Mouse (Mus musculus) lung, postnatal 0 days (tissue): ENCODE measurements around the gene Ltbp4. TPM values are rescaled to one million over a fixed set of nuclear protein-coding genes. Genes with fewer than 3 reads are reported as not detected.

ENCODE experiments used
- ATAC-seq: fragments of 200-750 bp; cut with Nextera tagmentation; 2 replicates; pipeline ENCODE4 v1.8.0; 2017; ENCODE audit warnings: moderate library complexity
- DNase-seq: peaks from one replicate; pipeline ENCODE4 v3.0.0-alpha.2; 2016; ENCODE audit warnings: low spot score
- H3K27ac ChIP-seq: fragments of 300-500 bp; sonication (generic); 2 replicates; pipeline ENCODE4 v1.5.1; 2014; ENCODE audit warnings: antibody characterized with exemption, mild to moderate bottlenecking, low read length, mixed read lengths
- H3K27me3 ChIP-seq: fragments of 300-500 bp; sonication (generic); replicated peaks from 2 replicates; pipeline ENCODE4 v1.6.1; 2014; ENCODE audit warnings: low read length, mixed read lengths; ENCODE audit not compliant: insufficient read depth
- H3K36me3 ChIP-seq: fragments of 300-500 bp; sonication (generic); 2 replicates; pipeline ENCODE4 v1.6.1; 2014; ENCODE audit warnings: low read length, mixed read lengths; ENCODE audit not compliant: insufficient read depth
- H3K4me1 ChIP-seq: fragments of 300-500 bp; sonication (generic); 2 replicates; pipeline ENCODE4 v1.6.1; 2014; ENCODE audit warnings: antibody characterized with exemption, low read depth, low read length, mixed read lengths; ENCODE audit not compliant: insufficient read depth
- H3K4me2 ChIP-seq: fragments of 300-500 bp; sonication (generic); replicated peaks from 2 replicates; pipeline ENCODE4 v1.6.1; 2014; ENCODE audit warnings: low read depth, mild to moderate bottlenecking, low read length, moderate library complexity, mixed read lengths
- H3K4me3 ChIP-seq: fragments of 300-500 bp; sonication (generic); 2 replicates; pipeline ENCODE4 v1.5.1; 2014; ENCODE audit warnings: low read depth, low read length
- H3K9ac ChIP-seq: fragments of 300-500 bp; sonication (generic); replicated peaks from 2 replicates; pipeline ENCODE4 v1.6.1; 2014; ENCODE audit warnings: low read depth, mild to moderate bottlenecking
- H3K9me3 ChIP-seq: fragments of 300-500 bp; sonication (generic); 2 replicates; pipeline ENCODE4 v1.6.1; 2016; ENCODE audit warnings: low read length, mixed read lengths
- CTCF ChIP-seq: IDR thresholded peaks from 2 replicates; pipeline ENCODE4 v1.5.1; 2016; ENCODE audit warnings: antibody characterized with exemption, mild to moderate bottlenecking
- EP300 ChIP-seq: IDR thresholded peaks from 2 replicates; pipeline ENCODE4 v1.6.1; 2016; ENCODE audit warnings: antibody characterized with exemption, mild to moderate bottlenecking, control low read depth
- WGBS: fragments of 180-500 bp; shearing (Covaris S2); extraction: QIAGEN DNeasy Blood & Tissue Kit; methylation state at CpG from one replicate; pipeline ENCODE4 v1.1.7; 2014; 5-methylcytosine and 5-hydroxymethylcytosine counted together
- polyA plus RNA-seq: library from polyadenylated mRNA; unstranded; fragments of >200 nt; fragmentation: Nextera tagmentation; extraction: Ambion mirVana; gene quantifications from 2 replicates; pipeline ENCODE4 v1.2.1, GENCODE M21; 2015

Gene Ltbp4
- polyA plus RNA-seq, 1 experiment from 2014 or later: 103 TPM

DNA sequence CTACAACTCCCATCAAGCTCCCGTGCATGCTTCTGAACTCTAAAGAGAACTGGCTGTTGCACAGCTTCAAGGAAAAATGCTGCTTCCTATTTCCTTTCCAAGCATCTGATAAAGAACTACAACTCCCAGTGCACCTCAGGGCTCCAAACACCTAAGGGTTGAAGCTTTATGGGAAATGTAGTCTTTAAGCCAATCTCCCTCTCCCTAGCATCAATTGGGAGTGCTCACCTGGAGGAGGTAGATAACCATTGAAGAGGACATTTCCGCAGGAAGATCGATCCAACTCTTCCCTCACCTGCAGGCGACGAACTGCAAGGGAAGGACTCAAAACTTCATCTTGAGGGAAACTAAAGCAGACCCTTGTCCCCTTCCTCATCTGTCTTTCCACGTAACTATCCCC is 16.7 kb upstream of the Ltbp4 start:
- Histone ChIP-seq H3K27ac (no peak overlapping the region), H3K9ac (no peak overlapping the region), H3K36me3 (peaks cover 10% of the 10 kb centered on the region; the same call in 1 of the 2 replicates), H3K4me3 (no peak overlapping the region), H3K27me3 (no peaks in the 10 kb centered on the region), H3K4me2 (no peak overlapping the region), H3K4me1 (peaks cover 13% of the 10 kb centered on the region; the same call in 1 of the 2 replicates), H3K9me3 (no peaks in the 10 kb centered on the region)
- WGBS: 27% methylated on average over 6 of the region's 6 CpGs
- DNase-seq (peak; percentile 91), ATAC-seq (peak; percentile 33; the same call in 1 of the 2 replicates)
- TF ChIP-seq EP300 (no peak), CTCF (no peak)

DNA sequence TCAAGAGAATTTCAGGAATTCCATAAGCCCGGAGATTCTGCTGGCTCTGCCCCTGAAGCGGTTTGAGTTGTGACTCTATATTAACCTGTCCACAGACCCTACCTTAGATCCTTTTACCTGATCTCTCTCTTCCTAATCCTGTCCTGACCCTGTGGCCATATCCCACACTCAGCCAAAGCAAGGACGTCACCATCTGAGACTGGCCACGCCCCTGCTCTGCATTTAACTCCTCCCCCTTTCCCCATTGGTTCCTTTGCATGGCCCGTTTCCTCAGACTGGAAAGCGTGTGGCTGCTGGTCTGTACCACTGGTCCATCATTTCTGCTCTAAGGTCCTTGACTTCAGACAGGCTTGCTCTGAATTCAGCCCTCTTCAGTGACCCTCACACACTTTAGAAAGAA is 8.0 kb upstream of the Ltbp4 start:
- H3K9ac ChIP-seq: no peak overlapping the region
- no peaks in the 10 kb centered on the region for H3K27me3 ChIP-seq
- peaks cover 9% of the 10 kb centered on the region; the same call in 1 of the 2 replicates for H3K36me3 ChIP-seq
- H3K4me2 ChIP-seq: no peak overlapping the region
- H3K9me3 ChIP-seq: no peaks in the 10 kb centered on the region
- no peak for TF ChIP-seq EP300
- no peak for TF ChIP-seq CTCF
- DNase-seq (no peak), ATAC-seq (peak; percentile 52)
- no peak overlapping the region for H3K27ac ChIP-seq
- WGBS: 19% methylated on average over 6 of the region's 6 CpGs
- no peaks in the 10 kb centered on the region for H3K4me1 ChIP-seq
- no peak overlapping the region for H3K4me3 ChIP-seq

DNA sequence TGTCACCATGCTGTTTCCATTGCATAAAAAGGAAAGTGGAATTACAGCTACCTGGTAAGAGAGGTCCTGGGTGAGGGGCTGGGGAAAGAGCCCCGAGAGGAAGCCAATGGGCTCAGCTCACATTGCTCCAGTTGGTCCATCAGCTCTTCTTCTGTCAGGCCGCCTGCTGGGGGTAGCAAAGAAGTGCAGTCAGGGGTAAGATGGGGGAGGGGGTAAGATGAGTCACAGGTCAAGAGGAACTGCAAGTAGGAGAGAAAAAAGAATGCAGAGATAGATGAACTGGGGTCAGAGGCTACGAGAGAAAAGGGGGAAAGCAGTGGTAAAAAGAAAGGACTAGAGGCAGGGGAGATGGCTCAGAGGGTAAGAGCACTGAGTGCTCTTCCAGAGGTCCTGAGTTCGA is 5.1 kb upstream of the Ltbp4 start:
- H3K4me3 ChIP-seq: no peak overlapping the region
- H3K9ac ChIP-seq: no peak overlapping the region
- DNase-seq (peak; percentile 46), ATAC-seq (no peak)
- peak; percentile 57 for TF ChIP-seq CTCF
- TF ChIP-seq EP300: no peak
- H3K27ac ChIP-seq: no peak overlapping the region
- H3K4me2 ChIP-seq: no peak overlapping the region
- WGBS: 62% methylated on average over 4 of the region's 4 CpGs
- H3K36me3 ChIP-seq: peaks cover 6% of the 10 kb centered on the region; the same call in 1 of the 2 replicates
- H3K27me3 ChIP-seq: 0 out of 2 replicates have a peak, but pooled peaks cover 3% of the 10 kb centered on the region
- H3K9me3 ChIP-seq: no peaks in the 10 kb centered on the region
- no peaks in the 10 kb centered on the region for H3K4me1 ChIP-seq

DNA sequence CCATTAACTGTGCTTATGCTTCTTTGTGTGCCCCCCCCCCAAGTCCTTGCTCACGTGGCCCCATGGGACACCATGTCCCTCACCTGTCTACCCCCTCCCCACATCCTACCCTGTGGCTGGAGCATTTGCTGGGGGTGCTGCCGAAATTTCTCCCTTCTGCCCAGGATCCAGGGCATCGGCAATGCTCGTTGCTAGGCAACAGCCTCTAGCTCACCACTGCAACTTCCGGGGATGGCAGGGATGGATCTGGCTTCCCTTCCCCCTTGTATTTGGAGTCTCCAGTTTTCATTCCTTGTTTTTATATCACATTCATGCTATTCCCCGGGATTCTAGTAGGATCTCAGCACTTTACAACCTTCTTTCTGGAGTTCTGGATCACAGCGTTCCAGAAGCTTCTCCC is 2.0 kb upstream of the Ltbp4 start:
- DNase-seq: no peak
- 24% methylated on average over 7 of the region's 7 CpGs for WGBS
- H3K9ac ChIP-seq: no peak overlapping the region
- H3K4me1 ChIP-seq: no peaks in the 10 kb centered on the region; the same call in 1 of the 2 replicates
- H3K9me3 ChIP-seq: no peaks in the 10 kb centered on the region
- H3K27me3 ChIP-seq: peaks cover 18% of the 10 kb centered on the region
- H3K4me2 ChIP-seq: no peak overlapping the region
- no peak for ATAC-seq
- no peak overlapping the region for H3K27ac ChIP-seq
- H3K36me3 ChIP-seq: peaks cover 6% of the 10 kb centered on the region; the same call in 1 of the 2 replicates
- no peak for TF ChIP-seq EP300
- TF ChIP-seq CTCF: no peak
- H3K4me3 ChIP-seq: no peak overlapping the region

DNA sequence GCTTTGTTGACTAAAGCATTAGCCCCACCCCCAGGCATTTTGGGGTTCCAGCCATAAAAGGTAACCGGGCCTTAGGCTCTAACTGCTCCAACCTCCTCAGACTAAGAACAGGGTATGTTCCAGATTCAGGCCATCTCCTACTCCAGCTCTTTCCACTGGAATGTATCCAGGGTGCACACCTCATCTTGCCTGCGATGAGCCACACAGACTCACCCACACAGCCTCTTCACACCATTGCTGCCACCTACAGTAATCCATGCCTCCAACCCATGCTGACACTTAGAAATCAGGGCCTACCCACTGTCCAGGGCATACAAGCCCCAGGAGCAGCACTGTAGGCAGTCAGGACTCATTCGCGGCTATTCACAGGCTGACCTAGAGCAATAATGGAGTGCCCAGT is 1.6 kb upstream of the Ltbp4 start:
- H3K27me3 ChIP-seq: peaks cover 18% of the 10 kb centered on the region

DNA sequence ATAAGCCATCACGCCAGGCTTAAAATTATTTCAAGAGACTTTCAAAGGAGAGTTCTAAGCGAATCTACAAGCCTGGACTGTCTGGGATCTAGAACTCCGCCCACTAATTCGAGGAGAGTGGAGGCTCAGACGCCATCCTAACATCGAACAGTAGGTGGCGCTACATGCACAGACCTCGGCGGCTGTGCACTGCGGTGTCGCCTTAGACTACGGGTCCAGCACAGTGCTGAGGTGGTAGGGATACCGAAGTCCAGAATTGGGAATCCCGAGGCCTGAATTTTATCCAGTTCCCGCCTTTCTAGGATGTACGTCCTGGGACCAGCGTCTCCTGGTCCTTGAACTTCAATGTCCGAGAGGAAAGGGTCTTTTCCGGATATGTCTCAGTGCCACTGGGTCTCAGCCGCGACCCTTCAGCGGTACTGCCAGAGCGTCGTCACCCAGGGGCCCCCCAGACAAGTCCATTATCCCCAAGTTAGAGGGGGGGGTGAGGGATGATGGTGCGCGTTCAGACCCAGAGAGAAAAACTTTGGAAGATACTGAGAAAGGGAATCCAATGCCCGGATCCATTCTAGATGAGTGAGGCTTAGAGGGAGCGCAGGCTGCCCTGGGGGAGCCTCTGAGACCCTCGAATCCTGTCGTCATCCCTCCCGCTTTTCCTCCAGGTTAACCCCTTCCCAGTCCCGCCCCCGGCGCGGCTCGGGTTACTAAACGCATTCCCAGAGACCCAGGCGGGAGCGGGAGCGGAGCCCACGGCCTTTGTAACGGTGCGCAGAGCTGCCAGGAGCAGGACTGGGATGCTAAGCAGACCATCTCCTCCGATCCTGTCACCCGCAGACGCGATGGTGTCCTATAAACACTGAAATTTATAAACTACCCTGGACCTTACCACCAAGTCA is 1.3 kb downstream of the Ltbp4 start:
- DNase-seq: peak; percentile 92
- Histone ChIP-seq H3K4me2 (0 out of 2 replicates have a peak overlapping the region, but pooled peaks have one; percentile 19), H3K9ac (no peak overlapping the region), H3K4me1 (peaks cover 6% of the 10 kb centered on the region; the same call in 1 of the 2 replicates), H3K9me3 (no peaks in the 10 kb centered on the region), H3K36me3 (no peaks in the 10 kb centered on the region), H3K27me3 (peaks cover 18% of the 10 kb centered on the region), H3K4me3 (0 out of 2 replicates have a peak overlapping the region, but pooled peaks have one; percentile 8), H3K27ac (no peak overlapping the region)
- TF ChIP-seq EP300 (no peak), CTCF (peak; percentile 99)
- ATAC-seq: peak; percentile 37
- WGBS: under 1% methylated on average over 44 of the region's 47 CpGs

More for the DNA sequence above, 1.6 kb upstream of the Ltbp4 start:
- Histone ChIP-seq H3K36me3 (peaks cover 6% of the 10 kb centered on the region; the same call in 1 of the 2 replicates), H3K9me3 (no peaks in the 10 kb centered on the region), H3K4me2 (no peak overlapping the region), H3K4me1 (no peaks in the 10 kb centered on the region; the same call in 1 of the 2 replicates), H3K4me3 (no peak overlapping the region), H3K27ac (no peak overlapping the region), H3K9ac (no peak overlapping the region)
- 73% methylated on average over 4 of the region's 4 CpGs for WGBS
- no peak for DNase-seq
- TF ChIP-seq EP300 (no peak), CTCF (no peak)
- no peak for ATAC-seq
